Comparison of ENCODE assay signal across 8 mouse cellular contexts in the genomic region with DNA sequence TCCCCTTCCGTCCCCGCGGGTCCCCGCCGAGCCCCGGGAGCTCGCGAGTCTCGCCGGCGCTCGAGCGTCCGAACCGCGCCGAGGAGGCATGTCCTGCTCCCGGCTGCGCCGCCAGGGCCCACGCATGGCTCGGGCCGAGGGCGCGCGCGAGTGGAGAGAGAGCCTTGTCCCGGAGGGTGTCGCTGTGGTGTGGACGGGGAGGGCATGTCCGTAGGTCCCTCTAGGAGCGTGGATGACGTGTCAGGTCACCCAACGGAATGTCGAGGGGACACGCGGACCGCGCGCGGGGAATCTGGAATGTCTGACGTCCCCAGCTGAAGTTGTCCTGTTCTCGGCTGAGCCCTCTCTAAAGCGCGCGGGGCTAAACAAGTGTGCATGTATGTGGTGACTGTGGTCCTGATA. TPM values are rescaled to one million over a fixed set of nuclear protein-coding genes. Genes with fewer than 3 reads are reported as not detected.
DNase-seq lines count a peak whose midpoint lies in the region; ATAC-seq lines count a peak whose summit lies in the region.

No protein-coding gene starts in this region.

- WGBS in hindbrain, embryonic 12.5 days, result under 1% methylated on average over 46 of the region's 46 CpGs

- H3K4me1 ChIP-seq in hindbrain, embryonic 12.5 days, result peaks cover 2% of the 10 kb centered on the region; the same call in 1 of the 2 replicates

- H3K36me3 ChIP-seq in hindbrain, embryonic 12.5 days, result no peaks in the 10 kb centered on the region

- 0 out of 2 replicates have a peak, but pooled peaks cover 4% of the 10 kb centered on the region for H3K27me3 ChIP-seq in hindbrain, embryonic 12.5 days

- H3K4me3 ChIP-seq in hindbrain, embryonic 12.5 days, result peak overlapping the region; percentile 79

- peak overlapping the region; percentile 90 for H3K4me2 ChIP-seq in hindbrain, embryonic 12.5 days (replicated peaks)

- ATAC-seq in hindbrain, embryonic 12.5 days (ENCODE audit: low FRiP score), result peak; percentile 82

- peak overlapping the region; percentile 77 for H3K27ac ChIP-seq in hindbrain, embryonic 12.5 days

- peak overlapping the region; percentile 78 for H3K9ac ChIP-seq in hindbrain, embryonic 12.5 days

- no peaks in the 10 kb centered on the region for H3K9me3 ChIP-seq in hindbrain, embryonic 12.5 days (replicated peaks)

- DNase-seq in Muller cell, postnatal 12 days (ENCODE audit: inconsistent ontology term), result peak; percentile 92
- peak; percentile 84 for DNase-seq in cerebellum, adult 9-11 months
- peak; percentile 35 to 63 for DNase-seq in frontal cortex, postnatal 10 days (ENCODE audit: low spot score in 2 of 2)
- peak; percentile 22 for DNase-seq in left cerebral cortex, adult 11 months (ENCODE audit: low spot score)
- DNase-seq in lung, postnatal 4 days, result peak; percentile 87 to 89
- DNase-seq in retina, postnatal 7 days (ENCODE audit: low read depth, low spot score), result peak; percentile 35
- peak; percentile 72 for DNase-seq in urinary bladder, postnatal 14 days (ENCODE audit: low spot score)

RNA-seq across cellular contexts. Expression of a gene that starts 1.8 kb away (rescaled TPM):
- polyA plus RNA-seq in hindbrain, embryonic 12.5 days (2016; fragmentation: Nextera tagmentation; extraction: Ambion mirVana), result 47.2 and 49.1 TPM in 2 replicates

RNA-seq across cellular contexts. Expression of a gene that starts 58.5 kb away (rescaled TPM):
- 224 and 257 TPM in 2 replicates for polyA plus RNA-seq in hindbrain, embryonic 12.5 days (2016; fragmentation: Nextera tagmentation; extraction: Ambion mirVana)

Comparison
In these comparisons a context has a peak if more than half of its experiments do, and no peak if none do; other contexts are left out.
1. Peak in every context shown above with its lines: DNase-seq, ATAC-seq, H3K4me3 ChIP-seq and H3K27ac ChIP-seq.
2. DNase-seq: peak in every context shown above with its lines; median percentile 92 in Muller cell, postnatal 12 days; 88 in lung, postnatal 4 days; 84 in cerebellum, adult 9-11 months; 72 in urinary bladder, postnatal 14 days; 49 in frontal cortex, postnatal 10 days; 35 in retina, postnatal 7 days; 22 in left cerebral cortex, adult 11 months.